Comparison of ENCODE assay signal across 14 mouse cellular contexts in genomic region chr8:70960703-70961472, GRCm38 (mm10).
"Had no signal": no experiment of that assay in that cellular context is flagged by ENCODE, and none has a peak within 500 bp of the region (broad histone marks: within the 10 kb centered on the region; RNA-seq: fewer than 3 reads in every experiment).

No protein-coding gene starts in this region.

- H3K27me3 ChIP-seq: limb, embryonic 13.5 days had no signal

- H3K4me1 ChIP-seq: limb, embryonic 13.5 days; midbrain, embryonic 10.5 days had no signal

- DNase-seq: kidney, adult 18-20 months; kidney, postnatal 10 days; kidney, postnatal 4 days; left cerebral cortex, postnatal 4 days; lung, postnatal 4 days; midbrain, embryonic 14.5 days; right cerebral cortex, postnatal 4 days; spleen, adult 18-20 months; thymus, postnatal 4 days had no signal

- H3K9ac ChIP-seq: limb, embryonic 13.5 days; liver, embryonic 14.5 days had no signal

- H3K27ac ChIP-seq: limb, embryonic 13.5 days; liver, embryonic 14.5 days; midbrain, embryonic 10.5 days had no signal

- H3K9me3 ChIP-seq: limb, embryonic 13.5 days; midbrain, embryonic 10.5 days had no signal

- ATAC-seq: lung, postnatal 0 days had no signal

- H3K4me2 ChIP-seq: limb, embryonic 13.5 days had no signal

- H3K4me3 ChIP-seq: limb, embryonic 13.5 days; midbrain, embryonic 10.5 days; myocyte had no signal

- H3K36me3 ChIP-seq: limb, embryonic 13.5 days; midbrain, embryonic 10.5 days had no signal
